Mouse (Mus musculus) left cerebral cortex, postnatal 10 days (tissue): ENCODE measurements around the gene Rplp2. TPM values are rescaled to one million over a fixed set of nuclear protein-coding genes. Genes with fewer than 3 reads are reported as not detected.

Experiments
- DNase-seq, 2 experiments: peaks; one replicate each; pipeline ENCODE4 v3.0.0; 2021 to 2022; ENCODE audit warnings: low spot score in 2 of 2, mixed read lengths in 1 of 2; ENCODE audit errors: extremely low spot score in 1 of 2
- intact Hi-C: fragments of 180-260 bp; cut with DNase I; formaldehyde crosslinking; loops from one replicate; pipeline ENCODE4 v1.15.1; 2025
- total RNA-seq, 2 experiments: library from RNA; stranded (reverse); gene quantifications; 2 replicates each; pipeline ENCODE4 v1.2.3; 2021

Rplp2 gene
- total RNA-seq, 2 experiments from 2014 or later = 687 to 705 TPM

DNA sequence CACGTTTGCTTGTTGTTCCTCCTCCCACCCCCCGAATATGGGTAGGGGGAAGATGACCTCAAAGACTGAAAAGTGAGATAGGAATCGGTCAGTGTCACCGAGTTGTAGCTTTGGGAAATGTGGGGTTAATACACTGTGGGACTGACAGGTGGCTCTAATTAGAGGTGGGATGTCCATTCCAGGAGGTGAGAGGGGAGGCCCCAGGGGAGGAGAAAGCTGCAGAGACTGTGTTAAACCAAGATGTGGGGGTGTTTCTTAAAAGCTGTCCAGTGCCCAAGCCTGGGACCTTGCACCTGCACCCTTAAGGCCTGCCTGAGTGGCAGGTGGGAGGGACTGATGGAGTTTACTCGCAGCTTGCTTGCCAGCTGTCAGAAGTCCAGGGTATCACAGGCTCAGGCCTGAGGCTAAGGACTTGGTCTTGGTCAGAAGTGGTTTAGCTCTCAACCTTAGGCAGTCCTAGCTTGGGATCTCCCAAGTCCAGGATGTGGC is 15.2 kb downstream of the Rplp2 start:
- intact Hi-C loops = no loop called here
- DNase-seq = peak in 1 of 2 experiments; percentile 42

DNA sequence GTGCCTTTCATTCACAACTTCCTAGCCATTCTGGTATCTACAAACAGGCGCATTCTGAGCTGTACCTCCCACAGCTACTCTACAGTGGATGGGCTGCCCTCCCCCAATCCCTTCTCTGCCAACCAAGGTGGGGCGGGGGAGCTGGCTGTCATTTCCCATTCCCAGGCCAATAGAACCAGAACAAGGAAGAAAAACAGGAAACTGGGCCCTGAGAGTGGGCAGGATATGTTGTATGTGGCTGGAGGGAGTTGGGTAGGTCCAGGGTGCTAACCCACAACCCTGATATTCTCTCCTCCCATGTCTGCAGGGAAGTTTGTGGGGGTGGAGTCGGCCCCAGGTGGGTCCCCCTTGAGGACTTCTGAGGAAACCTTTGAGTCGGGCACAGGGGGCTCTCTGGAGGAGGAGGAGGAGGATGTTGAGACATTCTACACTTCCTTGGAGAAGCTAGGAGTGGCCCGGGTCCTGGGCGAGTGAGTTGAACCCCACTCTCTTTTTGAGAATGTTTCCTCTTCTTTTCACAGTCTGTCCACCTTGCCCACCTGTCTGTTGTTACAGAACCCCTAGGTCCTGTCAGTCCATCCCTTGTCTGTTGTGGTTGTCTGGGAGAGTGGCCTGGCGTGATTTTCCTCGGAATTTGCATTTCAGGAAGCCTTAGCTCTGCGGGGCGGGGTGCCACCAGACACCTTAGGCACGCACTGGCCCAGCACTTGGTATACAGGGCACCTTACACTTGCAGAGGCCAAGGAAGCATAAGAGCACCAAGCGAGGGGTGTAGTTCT is 16.8 kb downstream of the Rplp2 start:
- DNase-seq = peak in 1 of 2 experiments; percentile 83
- intact Hi-C loops = no loop called here

GRCm38 (mm10) chr7:141464603-141465201 is 17.5 kb downstream of the Rplp2 start:
- intact Hi-C loops = no loop called here
- DNase-seq = peak in 1 of 2 experiments; percentile 62

DNA sequence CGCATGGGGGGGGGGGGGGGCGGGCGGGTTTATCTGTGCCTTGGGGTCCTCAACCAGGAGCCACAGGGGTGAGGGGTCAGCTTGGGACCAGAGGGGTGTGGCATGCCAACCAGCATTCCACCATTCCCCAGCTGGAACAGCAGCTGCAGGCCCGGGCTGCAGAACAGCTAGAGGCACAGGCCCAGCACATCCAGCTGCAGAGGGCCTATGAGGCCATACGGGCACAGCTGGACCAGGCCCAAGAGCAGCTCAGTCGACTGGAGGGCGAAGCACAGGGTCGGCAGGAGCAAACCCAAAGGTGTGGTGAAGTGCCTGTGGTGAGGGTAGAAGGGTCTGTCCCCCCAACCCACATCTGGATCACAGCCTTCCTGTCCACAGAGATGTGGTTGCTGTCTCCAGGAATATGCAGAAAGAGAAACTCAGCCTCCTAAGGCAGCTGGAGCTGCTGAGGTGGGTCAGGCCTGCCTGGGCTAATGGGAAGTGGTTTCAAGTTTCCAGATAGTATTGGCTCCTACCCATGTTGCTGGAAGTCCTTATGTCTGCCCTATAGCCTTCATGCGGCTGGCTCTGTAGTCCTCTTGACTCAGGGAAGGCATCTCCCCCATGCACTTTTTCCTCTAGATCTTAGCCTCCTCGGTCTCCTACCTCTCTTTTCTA is 18.3 kb downstream of the Rplp2 start:
- peak in 1 of 2 experiments; percentile 58 for DNase-seq
- intact Hi-C loops = no loop called here

- intact Hi-C loops = no loop called here
- DNase-seq = peak in 1 of 2 experiments; percentile 48
Measured at GRCm38 (mm10) chr7:141466045-141466394, 18.9 kb downstream of the Rplp2 start.

DNA sequence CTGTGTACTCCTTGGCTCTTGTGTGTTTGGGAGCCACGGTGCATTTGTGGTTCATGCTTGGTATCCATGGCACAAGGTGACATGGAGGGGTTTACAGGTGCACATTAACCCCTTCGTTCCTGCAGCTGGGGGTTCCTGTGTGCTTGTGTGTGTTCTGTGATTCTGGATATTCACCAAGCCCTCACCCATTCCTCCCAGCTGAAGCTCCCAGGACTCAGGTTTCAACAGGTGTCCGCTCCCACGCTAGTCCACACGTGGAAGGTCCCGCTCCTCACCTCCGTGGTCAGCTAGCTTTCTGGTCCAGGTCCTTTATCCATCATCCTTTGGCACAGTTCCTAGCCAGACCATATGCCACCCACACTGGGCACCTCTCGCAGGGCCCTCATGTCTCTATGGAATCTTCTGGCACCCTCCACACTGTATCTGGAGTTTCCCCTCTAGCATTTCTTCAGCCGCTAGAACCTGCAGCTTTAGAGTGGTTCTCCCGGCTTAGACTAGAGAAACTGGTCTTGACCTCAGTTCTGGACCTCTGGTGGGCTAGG is 19.5 kb downstream of the Rplp2 start:
- intact Hi-C loops = no loop called here
- DNase-seq = no peak

DNA sequence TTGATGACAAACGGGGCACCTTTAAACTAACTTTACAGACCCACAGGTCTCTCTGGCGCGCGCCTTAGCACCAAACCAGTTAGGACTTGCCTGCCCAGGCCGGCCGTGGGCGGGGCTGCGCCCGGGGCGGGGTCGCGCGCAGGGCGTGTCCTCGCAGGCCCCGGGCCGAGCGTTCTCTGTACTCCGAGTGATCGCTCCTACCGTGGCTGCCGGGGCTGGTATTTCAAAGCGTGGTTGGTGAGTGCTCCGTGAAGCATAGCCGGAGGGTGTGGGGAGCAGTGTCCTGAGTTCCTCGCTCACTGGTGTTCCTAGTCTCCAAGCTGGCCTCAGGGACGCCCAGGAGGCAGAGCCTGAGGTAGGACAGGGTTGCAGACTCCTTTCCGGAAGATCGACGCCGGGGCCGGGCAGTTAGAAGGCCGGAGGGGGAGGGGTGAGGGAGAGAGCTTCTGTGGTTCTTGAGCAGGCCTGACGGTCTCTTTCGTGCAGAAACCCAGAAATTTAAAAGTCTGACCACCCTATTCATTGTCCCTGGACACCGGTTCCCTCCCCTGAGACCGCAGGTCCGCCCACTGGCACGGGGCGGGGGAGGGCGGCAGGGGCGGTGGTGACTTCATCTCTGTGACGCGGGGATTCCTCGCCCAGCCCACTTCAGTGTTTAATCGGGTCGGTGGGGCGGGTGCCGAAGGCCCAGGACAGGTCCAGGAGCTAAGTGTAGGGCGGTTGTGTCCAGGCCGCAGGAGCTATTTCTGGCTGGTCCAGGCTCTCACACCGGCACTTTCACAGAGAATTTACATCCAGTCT is 20.3 kb downstream of the Rplp2 start, which contains the start of gene Cd151:
Cd151 (plus strand) TSS at position 163 of the 801 bp plus-strand sequence.
- intact Hi-C loops = no loop called here
- DNase-seq = peak; percentile 60 to 91

DNA sequence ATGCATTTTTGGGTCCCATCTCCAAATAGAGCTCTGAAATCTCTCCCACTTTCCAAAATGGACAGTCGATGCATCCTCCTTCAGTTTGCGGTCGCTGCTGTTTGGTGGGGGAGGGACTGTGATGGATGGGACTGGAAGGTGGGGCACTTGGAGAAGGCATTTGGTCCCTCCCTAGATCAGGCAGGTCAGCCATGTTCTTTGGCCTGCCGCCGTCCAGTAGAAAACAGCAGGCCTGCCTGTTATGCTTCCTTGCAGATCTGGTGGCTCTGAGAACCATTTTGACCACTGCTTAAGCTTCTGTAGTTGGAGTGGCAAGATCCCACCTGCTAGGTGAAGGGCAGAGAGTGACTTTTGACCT is 21.0 kb downstream of the Rplp2 start:
- intact Hi-C loops = no loop called here
- no peak for DNase-seq

GRCm38 (mm10) chr7:141468522-141469211 is 21.5 kb downstream of the Rplp2 start:
- intact Hi-C loops = no loop called here
- peak in 1 of 2 experiments; percentile 78 for DNase-seq

DNA sequence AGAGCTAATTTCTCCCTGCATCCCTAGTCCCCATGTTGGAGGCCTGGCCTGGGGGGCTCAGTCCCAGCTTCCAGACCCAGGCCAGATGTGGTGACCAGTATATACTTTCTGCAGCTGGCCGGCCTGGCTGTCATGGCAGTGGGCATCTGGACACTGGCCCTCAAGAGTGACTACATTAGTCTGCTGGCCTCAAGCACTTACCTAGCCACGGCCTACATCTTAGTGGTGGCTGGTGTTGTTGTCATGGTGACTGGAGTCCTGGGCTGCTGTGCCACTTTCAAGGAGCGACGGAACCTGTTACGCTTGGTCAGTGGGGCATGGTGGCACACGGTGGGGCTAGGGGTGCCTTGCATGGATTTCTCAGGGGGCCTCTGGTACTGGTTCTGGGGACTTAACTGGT is 22.2 kb downstream of the Rplp2 start:
- intact Hi-C loops = no loop called here
- no peak for DNase-seq

DNA sequence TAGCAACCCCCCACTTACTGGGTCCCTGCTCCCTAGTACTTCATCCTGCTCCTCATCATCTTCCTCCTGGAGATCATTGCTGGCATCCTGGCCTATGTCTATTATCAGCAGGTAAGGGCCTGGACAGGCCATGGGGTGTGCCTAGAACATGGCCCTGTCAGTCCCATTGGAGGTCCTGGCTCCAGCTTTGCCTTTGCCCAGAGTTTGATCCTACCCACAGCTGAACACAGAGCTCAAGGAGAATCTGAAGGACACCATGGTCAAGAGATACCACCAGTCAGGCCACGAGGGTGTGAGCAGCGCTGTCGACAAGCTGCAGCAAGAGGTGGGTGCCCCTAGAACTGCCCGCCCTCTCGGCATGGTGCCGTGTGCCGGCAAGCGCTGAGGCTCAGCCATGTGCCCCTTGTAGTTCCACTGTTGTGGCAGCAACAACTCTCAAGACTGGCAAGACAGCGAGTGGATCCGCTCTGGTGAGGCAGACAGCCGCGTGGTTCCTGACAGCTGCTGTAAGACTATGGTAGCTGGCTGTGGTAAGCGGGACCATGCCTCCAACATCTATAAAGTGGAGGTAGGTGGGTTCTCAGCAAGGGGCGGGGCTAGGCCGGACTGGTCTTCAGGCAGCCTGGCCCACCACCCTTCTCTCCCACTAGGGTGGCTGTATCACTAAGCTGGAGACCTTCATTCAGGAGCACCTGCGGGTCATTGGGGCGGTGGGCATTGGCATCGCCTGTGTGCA is 22.9 kb downstream of the Rplp2 start:
- DNase-seq = no peak
- intact Hi-C loops = no loop called here

- intact Hi-C loops = no loop called here
- no peak for DNase-seq
Measured at GRCm38 (mm10) chr7:141470637-141470944, 23.4 kb downstream of the Rplp2 start.

GRCm38 (mm10) chr7:141471236-141471635 is 24.1 kb downstream of the Rplp2 start:
- intact Hi-C loops = no loop called here
- no peak for DNase-seq

DNA sequence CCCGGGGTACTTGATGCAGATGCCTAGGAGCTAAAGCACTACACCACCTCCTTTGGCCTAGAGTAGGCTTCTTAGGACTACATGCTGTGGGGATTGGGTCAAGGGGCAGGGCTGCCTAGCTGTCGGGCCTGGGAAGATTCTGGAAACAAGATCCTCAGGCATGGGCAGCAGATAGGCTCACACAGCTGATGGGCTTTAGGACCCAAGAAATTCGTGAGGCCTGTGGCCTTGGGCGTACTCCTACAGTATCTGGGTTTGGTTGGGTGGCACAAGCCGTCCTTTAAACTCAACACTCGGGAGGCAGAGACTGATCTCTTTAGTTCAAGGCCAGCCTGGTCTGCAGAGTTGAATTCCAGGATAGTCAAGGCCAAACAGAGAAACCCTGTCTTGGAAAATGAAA is 25.1 kb downstream of the Rplp2 start:
- no peak for DNase-seq
- intact Hi-C loops = no loop called here

DNA sequence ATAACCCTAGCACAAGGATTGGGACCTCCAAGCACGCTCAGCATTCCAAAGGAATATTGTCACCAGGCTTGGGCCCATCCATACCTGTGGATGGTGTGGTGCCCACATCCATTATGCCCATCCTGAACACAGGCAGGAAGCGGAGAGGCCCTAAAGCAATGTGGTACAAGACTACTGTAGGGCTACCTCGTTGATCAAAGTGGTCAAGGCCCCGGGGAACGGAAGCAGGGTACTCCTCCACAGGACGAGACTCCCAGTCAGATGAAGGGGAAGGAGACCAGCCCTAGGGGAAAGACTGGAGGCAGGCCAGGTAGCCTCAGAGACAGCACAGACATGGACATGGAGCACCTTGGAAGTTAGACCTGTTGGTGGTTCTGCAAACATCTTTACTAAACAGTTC is 25.6 kb downstream of the Rplp2 start:
- intact Hi-C loops = no loop called here
- no peak for DNase-seq

DNA sequence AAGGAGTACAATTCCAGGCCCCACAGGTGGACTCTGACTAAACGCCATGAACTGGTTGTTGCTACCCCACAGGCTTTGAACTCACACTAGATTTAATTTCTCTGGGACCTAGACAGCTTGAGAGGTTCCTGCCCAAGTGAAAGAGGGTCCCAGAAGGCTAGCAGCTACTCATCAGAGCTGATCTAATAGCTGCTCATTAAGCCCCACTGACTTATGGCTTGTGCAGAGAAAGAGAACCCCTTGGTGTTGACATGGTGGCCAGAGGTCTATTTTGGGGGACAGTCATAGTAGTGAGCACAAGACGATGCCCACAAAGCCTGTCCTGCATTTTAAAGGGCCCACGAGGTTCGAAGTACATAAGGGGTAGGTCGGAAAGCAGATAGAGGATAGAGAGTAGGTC is 27.0 kb downstream of the Rplp2 start:
- DNase-seq = no peak
- intact Hi-C loops = no loop called here

- intact Hi-C loops = no loop called here
Measured at GRCm38 (mm10) chr7:141475011-141475804, 28.0 kb downstream of the Rplp2 start, which contains the start of the genes Polr2l and Tspan4. Polr2l (minus strand) TSS chr7:141475132. Tspan4 (plus strand) TSS chr7:141475240.

More at GRCm38 (mm10) chr7:141475011-141475804, 28.0 kb downstream of the Rplp2 start, which contains the start of the genes Polr2l and Tspan4:
- peak; percentile 77 to 90 for DNase-seq
